Mouse (Mus musculus): ENCODE measurements around the gene Pde2a. TPM values are rescaled to one million over a fixed set of nuclear protein-coding genes. Genes with fewer than 3 reads are reported as not detected.

The Pde2a gene
- polyA plus RNA-seq, 1 experiment from 2014 or later, result 8.9 TPM

DNA sequence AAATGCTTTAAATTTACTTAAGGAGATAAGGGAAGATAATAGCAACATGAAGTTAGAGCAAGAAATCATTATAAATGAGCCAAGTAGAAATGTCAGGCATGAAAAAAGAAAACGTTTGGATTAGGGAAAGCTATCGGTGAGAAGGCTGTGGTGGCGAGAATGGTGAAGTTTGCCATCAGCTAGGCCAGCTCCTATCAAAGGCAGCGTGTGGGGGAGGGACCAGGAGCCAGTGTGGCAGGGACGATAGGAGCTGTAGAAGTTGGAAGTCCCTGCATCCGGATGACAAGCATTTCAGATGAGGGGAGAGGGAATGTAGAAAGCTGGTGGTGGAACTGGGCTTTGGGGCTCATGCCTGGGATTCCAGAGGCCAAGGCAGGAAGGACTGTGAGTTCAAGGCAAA, 93.8 kb downstream of the Pde2a start:
- no peak overlapping the region for H3K9ac ChIP-seq (replicated peaks)
- no peaks in the 10 kb centered on the region for H3K36me3 ChIP-seq
- no peak overlapping the region for H3K4me2 ChIP-seq
- no peak for ATAC-seq (ENCODE audit: insufficient number of reproducible peaks, insufficient read depth, low FRiP score, low TSS enrichment, low read depth)
- H3K9me3 ChIP-seq, result no peaks in the 10 kb centered on the region
- no peak overlapping the region for H3K27ac ChIP-seq
- H3K4me3 ChIP-seq (replicated peaks), result no peak overlapping the region
- no peaks in the 10 kb centered on the region for H3K4me1 ChIP-seq (replicated peaks)
- no peaks in the 10 kb centered on the region for H3K27me3 ChIP-seq
- whole genome bisulfite sequencing, result 60% methylated on average over 6 of the region's 6 CpGs

GRCm38 (mm10) chr7:101516460-101516859, 95.0 kb downstream of the Pde2a start:
- H3K9me3 ChIP-seq, result no peaks in the 10 kb centered on the region
- H3K4me3 ChIP-seq (replicated peaks), result no peak overlapping the region
- no peak overlapping the region for H3K9ac ChIP-seq (replicated peaks)
- H3K4me1 ChIP-seq (replicated peaks), result no peaks in the 10 kb centered on the region
- no peaks in the 10 kb centered on the region for H3K36me3 ChIP-seq
- no peak for ATAC-seq (ENCODE audit: insufficient number of reproducible peaks, insufficient read depth, low FRiP score, low TSS enrichment, low read depth)
- 65% methylated on average over 6 of the region's 6 CpGs for whole genome bisulfite sequencing
- no peaks in the 10 kb centered on the region for H3K27me3 ChIP-seq
- H3K4me2 ChIP-seq, result no peak overlapping the region
- no peak overlapping the region for H3K27ac ChIP-seq

DNA sequence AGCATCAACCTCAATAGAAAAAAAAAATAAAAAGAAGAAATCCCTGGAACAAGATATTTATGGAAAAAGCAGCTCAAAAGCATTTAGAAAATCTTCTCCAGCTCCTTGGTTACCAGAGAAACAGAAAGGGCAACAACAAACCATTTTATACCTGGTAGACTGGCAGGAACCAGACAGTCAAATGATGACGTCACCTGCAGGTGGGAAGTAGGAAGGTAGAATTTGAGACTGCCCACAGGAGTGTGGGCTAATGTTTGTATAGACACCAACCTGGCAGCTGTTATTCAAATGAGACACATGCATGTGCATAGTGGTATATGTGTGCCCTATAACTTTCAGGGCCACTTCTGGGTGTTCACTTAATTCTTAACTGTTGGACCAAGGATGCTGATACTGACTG, 100.2 kb downstream of the Pde2a start:
- H3K36me3 ChIP-seq, result no peaks in the 10 kb centered on the region
- no peak overlapping the region for H3K27ac ChIP-seq
- H3K4me1 ChIP-seq (replicated peaks), result no peaks in the 10 kb centered on the region
- H3K4me3 ChIP-seq (replicated peaks), result no peak overlapping the region
- WGBS, result 63% methylated on average over 1 of the region's 1 CpGs
- no peak for ATAC-seq (ENCODE audit: insufficient number of reproducible peaks, insufficient read depth, low FRiP score, low TSS enrichment, low read depth)
- H3K9ac ChIP-seq (replicated peaks), result no peak overlapping the region
- no peak overlapping the region for H3K4me2 ChIP-seq
- no peaks in the 10 kb centered on the region for H3K27me3 ChIP-seq
- H3K9me3 ChIP-seq, result no peaks in the 10 kb centered on the region

GRCm38 (mm10) chr7:101523205-101523604, 101.7 kb downstream of the Pde2a start:
- no peak overlapping the region for H3K9ac ChIP-seq (replicated peaks)
- H3K4me3 ChIP-seq (replicated peaks), result no peak overlapping the region
- no peaks in the 10 kb centered on the region for H3K27me3 ChIP-seq
- no peak for ATAC-seq (ENCODE audit: insufficient number of reproducible peaks, insufficient read depth, low FRiP score, low TSS enrichment, low read depth)
- H3K27ac ChIP-seq, result no peak overlapping the region
- 73% methylated on average over 2 of the region's 2 CpGs for WGBS
- H3K4me2 ChIP-seq, result no peak overlapping the region
- H3K36me3 ChIP-seq, result no peaks in the 10 kb centered on the region
- no peaks in the 10 kb centered on the region for H3K9me3 ChIP-seq
- H3K4me1 ChIP-seq (replicated peaks), result no peaks in the 10 kb centered on the region

DNA sequence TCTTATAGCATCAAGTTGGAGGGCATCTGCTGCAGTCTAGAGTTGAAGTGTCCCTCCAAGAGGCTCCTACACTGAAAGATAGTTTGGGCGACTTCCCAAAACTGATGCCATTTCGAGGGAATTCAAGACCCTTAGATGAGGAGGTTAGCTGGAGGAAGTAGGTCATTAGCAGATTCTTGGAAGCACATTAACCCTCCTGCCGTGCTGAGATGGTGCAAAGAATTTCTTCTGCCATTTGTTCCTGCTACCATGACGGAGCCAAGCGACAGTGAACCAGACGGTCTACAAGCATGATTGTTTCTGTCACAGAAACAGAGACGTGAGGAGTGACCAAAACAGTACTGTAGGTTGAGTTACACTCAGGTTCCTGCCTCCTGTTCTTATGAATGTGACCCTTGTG, 105.0 kb downstream of the Pde2a start:
- Histone ChIP-seq H3K27ac (no peak overlapping the region), H3K4me1 (replicated peaks) (no peaks in the 10 kb centered on the region), H3K9ac (replicated peaks) (no peak overlapping the region), H3K27me3 (no peaks in the 10 kb centered on the region), H3K4me3 (replicated peaks) (no peak overlapping the region), H3K9me3 (no peaks in the 10 kb centered on the region), H3K36me3 (no peaks in the 10 kb centered on the region), H3K4me2 (no peak overlapping the region)
- WGBS, result 61% methylated on average over 7 of the region's 7 CpGs
- ATAC-seq (ENCODE audit: insufficient number of reproducible peaks, insufficient read depth, low FRiP score, low TSS enrichment, low read depth), result no peak

- WGBS, result 31% methylated on average over 5 of the region's 5 CpGs
- ATAC-seq (ENCODE audit: insufficient number of reproducible peaks, insufficient read depth, low FRiP score, low TSS enrichment, low read depth), result no peak
- H3K9me3 ChIP-seq, result no peaks in the 10 kb centered on the region
These were observed 112.9 kb downstream of the Pde2a start for GRCm38 (mm10) chr7:101534428-101534827.

DNA sequence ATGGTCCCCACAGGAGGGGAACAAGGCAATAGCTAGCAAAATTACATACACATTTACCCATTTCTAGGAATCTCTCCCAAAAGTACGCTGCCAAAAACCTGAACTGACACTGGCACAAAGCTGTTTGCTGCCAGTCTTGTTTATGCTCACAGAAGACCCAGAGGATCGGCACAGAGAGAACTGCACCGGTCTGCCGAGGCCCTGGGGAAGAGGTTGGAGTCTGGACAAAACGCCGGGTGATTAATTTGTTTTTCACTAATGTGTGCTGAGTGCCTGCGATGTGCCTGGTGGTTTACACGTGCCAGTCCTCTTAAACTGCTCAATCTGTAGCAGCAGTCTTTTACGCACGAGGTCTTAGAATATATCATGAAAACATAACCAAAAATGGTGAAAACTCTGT, 113.6 kb downstream of the Pde2a start:
- no peak overlapping the region for H3K27ac ChIP-seq
- no peak for ATAC-seq (ENCODE audit: insufficient number of reproducible peaks, insufficient read depth, low FRiP score, low TSS enrichment, low read depth)
- 73% methylated on average over 10 of the region's 10 CpGs for WGBS
- no peaks in the 10 kb centered on the region for H3K36me3 ChIP-seq
- H3K4me1 ChIP-seq (replicated peaks), result 0 out of 2 replicates have a peak, but pooled peaks cover 5% of the 10 kb centered on the region
- 0 out of 2 replicates have a peak, but pooled peaks cover 2% of the 10 kb centered on the region for H3K27me3 ChIP-seq
- H3K9ac ChIP-seq (replicated peaks), result no peak overlapping the region
- no peaks in the 10 kb centered on the region for H3K9me3 ChIP-seq
- no peak overlapping the region for H3K4me2 ChIP-seq
- no peak overlapping the region for H3K4me3 ChIP-seq (replicated peaks)

More at GRCm38 (mm10) chr7:101534428-101534827, 112.9 kb downstream of the Pde2a start:
- no peaks in the 10 kb centered on the region for H3K36me3 ChIP-seq
- H3K27me3 ChIP-seq, result 0 out of 2 replicates have a peak, but pooled peaks cover 2% of the 10 kb centered on the region
- H3K27ac ChIP-seq, result no peak overlapping the region
- H3K9ac ChIP-seq (replicated peaks), result no peak overlapping the region
- H3K4me2 ChIP-seq, result no peak overlapping the region
- no peak overlapping the region for H3K4me3 ChIP-seq (replicated peaks)
- 0 out of 2 replicates have a peak, but pooled peaks cover 5% of the 10 kb centered on the region for H3K4me1 ChIP-seq (replicated peaks)

DNA sequence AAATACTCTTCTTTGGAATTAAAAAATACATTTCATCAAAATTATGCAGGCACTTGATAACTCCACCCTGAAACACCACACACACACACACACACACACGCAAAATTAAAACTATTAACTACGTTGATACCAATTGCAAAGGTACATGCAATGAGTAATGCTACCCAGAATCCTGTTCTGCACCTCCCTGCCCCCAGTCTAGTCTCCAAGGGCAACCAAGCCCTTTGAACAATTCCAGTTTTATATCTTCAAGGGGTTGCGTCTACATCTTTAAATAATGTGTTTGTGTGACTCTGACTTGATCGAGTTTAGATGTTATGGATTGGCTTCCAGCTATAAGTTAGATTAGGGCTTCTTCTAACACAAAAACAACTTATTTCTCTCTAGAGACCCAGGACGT, 114.0 kb downstream of the Pde2a start:
- H3K4me1 ChIP-seq (replicated peaks), result 0 out of 2 replicates have a peak, but pooled peaks cover 5% of the 10 kb centered on the region
- no peaks in the 10 kb centered on the region for H3K36me3 ChIP-seq
- no peak for ATAC-seq (ENCODE audit: insufficient number of reproducible peaks, insufficient read depth, low FRiP score, low TSS enrichment, low read depth)
- H3K4me3 ChIP-seq (replicated peaks), result no peak overlapping the region
- H3K27ac ChIP-seq, result no peak overlapping the region
- 0 out of 2 replicates have a peak, but pooled peaks cover 2% of the 10 kb centered on the region for H3K27me3 ChIP-seq
- WGBS, result 78% methylated on average over 5 of the region's 5 CpGs
- H3K4me2 ChIP-seq, result no peak overlapping the region
- no peak overlapping the region for H3K9ac ChIP-seq (replicated peaks)
- no peaks in the 10 kb centered on the region for H3K9me3 ChIP-seq

GRCm38 (mm10) chr7:101537541-101537940, 116.0 kb downstream of the Pde2a start:
- Histone ChIP-seq H3K9me3 (no peaks in the 10 kb centered on the region), H3K4me1 (replicated peaks) (0 out of 2 replicates have a peak, but pooled peaks cover 5% of the 10 kb centered on the region), H3K4me2 (no peak overlapping the region), H3K4me3 (replicated peaks) (no peak overlapping the region), H3K9ac (replicated peaks) (no peak overlapping the region), H3K27ac (no peak overlapping the region), H3K36me3 (no peaks in the 10 kb centered on the region), H3K27me3 (0 out of 2 replicates have a peak, but pooled peaks cover 2% of the 10 kb centered on the region)
- WGBS, result 52% methylated on average over 8 of the region's 8 CpGs
- no peak for ATAC-seq (ENCODE audit: insufficient number of reproducible peaks, insufficient read depth, low FRiP score, low TSS enrichment, low read depth)

GRCm38 (mm10) chr7:101538141-101538933, 116.8 kb downstream of the Pde2a start:
- H3K36me3 ChIP-seq, result no peaks in the 10 kb centered on the region
- no peaks in the 10 kb centered on the region for H3K9me3 ChIP-seq
- H3K9ac ChIP-seq (replicated peaks), result no peak overlapping the region
- 0 out of 2 replicates have a peak, but pooled peaks cover 2% of the 10 kb centered on the region for H3K27me3 ChIP-seq
- no peak overlapping the region for H3K27ac ChIP-seq
- WGBS, result 64% methylated on average over 14 of the region's 14 CpGs
- 0 out of 2 replicates have a peak, but pooled peaks cover 5% of the 10 kb centered on the region for H3K4me1 ChIP-seq (replicated peaks)
- no peak for ATAC-seq (ENCODE audit: insufficient number of reproducible peaks, insufficient read depth, low FRiP score, low TSS enrichment, low read depth)
- no peak overlapping the region for H3K4me3 ChIP-seq (replicated peaks)
- H3K4me2 ChIP-seq, result no peak overlapping the region

- Histone ChIP-seq H3K27me3 (0 out of 2 replicates have a peak, but pooled peaks cover 2% of the 10 kb centered on the region), H3K9me3 (no peaks in the 10 kb centered on the region), H3K4me2 (no peak overlapping the region), H3K4me1 (replicated peaks) (no peaks in the 10 kb centered on the region), H3K9ac (replicated peaks) (no peak overlapping the region), H3K4me3 (replicated peaks) (no peak overlapping the region), H3K36me3 (no peaks in the 10 kb centered on the region), H3K27ac (no peak overlapping the region)
- ATAC-seq (ENCODE audit: insufficient number of reproducible peaks, insufficient read depth, low FRiP score, low TSS enrichment, low read depth), result no peak
- 43% methylated on average over 9 of the region's 9 CpGs for WGBS
These were observed 118.3 kb downstream of the Pde2a start for GRCm38 (mm10) chr7:101539774-101540173.
